Mouse (Mus musculus): ENCODE data around the gene Rdh12. TPM values are rescaled to one million over a fixed set of nuclear protein-coding genes. Genes with fewer than 3 reads are reported as not detected.
"Not testable (repeated sequence)": the region's sequence is repeated elsewhere in the genome, so short reads cannot be mapped to it uniquely, and the experiment has no call there.

Gene Rdh12
- polyA plus RNA-seq, 1 experiment from 2014 or later: 1.5 TPM

GRCm38 (mm10) chr12:79185160-79185559 is 23.6 kb upstream of the Rdh12 start:
- ATAC-seq (ENCODE audit: low FRiP score); H3K9me3 ChIP-seq (ENCODE audit: control insufficient read depth, low read length); DNase-seq (ENCODE audit: low spot score); H3K4me1 ChIP-seq (replicated peaks; ENCODE audit: control insufficient read depth, insufficient read depth, low read length); H3K27me3 ChIP-seq (ENCODE audit: control insufficient read depth, insufficient read depth, low read length); H3K4me3 ChIP-seq (ENCODE audit: low read depth, low read length); H3K4me2 ChIP-seq (replicated peaks; ENCODE audit: low read depth, low read length); H3K9ac ChIP-seq (ENCODE audit: low read depth, low read length); H3K27ac ChIP-seq (ENCODE audit: low read depth, low read length): not testable (repeated sequence)
- 86% methylated on average over 5 of the region's 6 CpGs for WGBS
- H3K36me3 ChIP-seq (ENCODE audit: control insufficient read depth, insufficient read depth, low read length): peaks cover 19% of the 10 kb centered on the region; the same call in 1 of the 2 replicates

- H3K36me3 ChIP-seq (ENCODE audit: control insufficient read depth, insufficient read depth, low read length): 0 out of 2 replicates have a peak, but pooled peaks cover 1% of the 10 kb centered on the region
- H3K27ac ChIP-seq (ENCODE audit: low read depth, low read length): no peak overlapping the region
- H3K9me3 ChIP-seq (ENCODE audit: control insufficient read depth, low read length): no peaks in the 10 kb centered on the region
- WGBS: under 1% methylated on average over 18 of the region's 18 CpGs
- peak overlapping the region; percentile 34 for H3K9ac ChIP-seq (ENCODE audit: low read depth, low read length)
- H3K4me1 ChIP-seq (replicated peaks; ENCODE audit: control insufficient read depth, insufficient read depth, low read length): 0 out of 2 replicates have a peak, but pooled peaks cover 4% of the 10 kb centered on the region
- H3K4me2 ChIP-seq (replicated peaks; ENCODE audit: low read depth, low read length): peak overlapping the region; percentile 62
- H3K4me3 ChIP-seq (ENCODE audit: low read depth, low read length): peak overlapping the region; percentile 62
- no peaks in the 10 kb centered on the region for H3K27me3 ChIP-seq (ENCODE audit: control insufficient read depth, insufficient read depth, low read length)
- peak; percentile 92 for ATAC-seq (ENCODE audit: low FRiP score)
- DNase-seq (ENCODE audit: low spot score): peak; percentile 77
Observed at GRCm38 (mm10) chr12:79190931-79191673, 17.6 kb upstream of the Rdh12 start.

- H3K9ac ChIP-seq (ENCODE audit: low read depth, low read length): peak overlapping the region; percentile 34
- peak overlapping the region; percentile 62 for H3K4me2 ChIP-seq (replicated peaks; ENCODE audit: low read depth, low read length)
- H3K27me3 ChIP-seq (ENCODE audit: control insufficient read depth, insufficient read depth, low read length): no peaks in the 10 kb centered on the region
- H3K36me3 ChIP-seq (ENCODE audit: control insufficient read depth, insufficient read depth, low read length): no peaks in the 10 kb centered on the region
- ATAC-seq (ENCODE audit: low FRiP score): peak; percentile 84
- H3K27ac ChIP-seq (ENCODE audit: low read depth, low read length): no peak overlapping the region
- H3K4me1 ChIP-seq (replicated peaks; ENCODE audit: control insufficient read depth, insufficient read depth, low read length): 0 out of 2 replicates have a peak, but pooled peaks cover 4% of the 10 kb centered on the region
- DNase-seq (ENCODE audit: low spot score): peak; percentile 91
- H3K9me3 ChIP-seq (ENCODE audit: control insufficient read depth, low read length): no peaks in the 10 kb centered on the region
- H3K4me3 ChIP-seq (ENCODE audit: low read depth, low read length): peak overlapping the region; percentile 62
- 6% methylated on average over 14 of the region's 14 CpGs for WGBS
Observed at GRCm38 (mm10) chr12:79191701-79192100, 17.0 kb upstream of the Rdh12 start.

DNA sequence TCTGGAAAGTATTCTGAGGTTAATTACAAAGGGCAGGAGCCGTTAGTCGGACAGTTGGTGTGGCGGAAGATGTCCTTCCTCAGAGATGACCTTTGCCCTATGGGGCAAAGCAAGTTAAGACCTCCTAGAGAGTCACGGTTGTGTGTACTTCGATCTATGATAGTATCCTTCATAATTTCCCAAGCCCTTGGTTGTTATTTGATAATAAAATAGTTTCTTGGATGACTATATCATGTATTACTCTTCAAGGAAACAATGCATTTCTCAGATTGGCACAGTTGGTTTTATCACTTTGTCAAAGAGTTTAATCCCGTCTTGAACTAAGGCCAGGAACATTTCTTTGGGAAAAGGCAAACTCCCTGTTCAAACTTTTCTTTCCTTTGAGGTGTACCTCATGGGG is 16.5 kb upstream of the Rdh12 start, which contains the start of gene Rdh11:
TSS of gene Rdh11 (minus strand) at position 101 of the 400 bp plus-strand sequence.
- Histone ChIP-seq H3K4me2 (replicated peaks; ENCODE audit: low read depth, low read length) (peak within 1 kb of the TSS; percentile 62), H3K4me1 (replicated peaks; ENCODE audit: control insufficient read depth, insufficient read depth, low read length) (0 out of 2 replicates have a peak, but pooled peaks cover 4% of the 10 kb centered on the region), H3K4me3 (ENCODE audit: low read depth, low read length) (peak within 1 kb of the TSS; percentile 62), H3K27me3 (ENCODE audit: control insufficient read depth, insufficient read depth, low read length) (no peaks in the 10 kb centered on the region), H3K36me3 (ENCODE audit: control insufficient read depth, insufficient read depth, low read length) (no peaks in the 10 kb centered on the region), H3K9me3 (ENCODE audit: control insufficient read depth, low read length) (no peaks in the 10 kb centered on the region), H3K27ac (ENCODE audit: low read depth, low read length) (no peak within 1 kb of the TSS), H3K9ac (ENCODE audit: low read depth, low read length) (peak within 1 kb of the TSS; percentile 34)
- 63% methylated on average over 6 of the region's 6 CpGs for WGBS
- no peak for DNase-seq (ENCODE audit: low spot score)
- peak; percentile 25; the same call in 1 of the 2 replicates for ATAC-seq (ENCODE audit: low FRiP score)

- ATAC-seq (ENCODE audit: low FRiP score) (no peak), DNase-seq (ENCODE audit: low spot score) (peak; percentile 79)
- no peak overlapping the region for H3K9ac ChIP-seq (ENCODE audit: low read depth, low read length)
- H3K36me3 ChIP-seq (ENCODE audit: control insufficient read depth, insufficient read depth, low read length): no peaks in the 10 kb centered on the region
- WGBS: 9% methylated on average over 3 of the region's 3 CpGs
- H3K4me1 ChIP-seq (replicated peaks; ENCODE audit: control insufficient read depth, insufficient read depth, low read length): 0 out of 2 replicates have a peak, but pooled peaks cover 4% of the 10 kb centered on the region
- no peak overlapping the region for H3K4me2 ChIP-seq (replicated peaks; ENCODE audit: low read depth, low read length)
- H3K27me3 ChIP-seq (ENCODE audit: control insufficient read depth, insufficient read depth, low read length): no peaks in the 10 kb centered on the region
- H3K9me3 ChIP-seq (ENCODE audit: control insufficient read depth, low read length): no peaks in the 10 kb centered on the region
- H3K4me3 ChIP-seq (ENCODE audit: low read depth, low read length): no peak overlapping the region
- no peak overlapping the region for H3K27ac ChIP-seq (ENCODE audit: low read depth, low read length)
Observed at GRCm38 (mm10) chr12:79193441-79193840, 15.3 kb upstream of the Rdh12 start.

DNA sequence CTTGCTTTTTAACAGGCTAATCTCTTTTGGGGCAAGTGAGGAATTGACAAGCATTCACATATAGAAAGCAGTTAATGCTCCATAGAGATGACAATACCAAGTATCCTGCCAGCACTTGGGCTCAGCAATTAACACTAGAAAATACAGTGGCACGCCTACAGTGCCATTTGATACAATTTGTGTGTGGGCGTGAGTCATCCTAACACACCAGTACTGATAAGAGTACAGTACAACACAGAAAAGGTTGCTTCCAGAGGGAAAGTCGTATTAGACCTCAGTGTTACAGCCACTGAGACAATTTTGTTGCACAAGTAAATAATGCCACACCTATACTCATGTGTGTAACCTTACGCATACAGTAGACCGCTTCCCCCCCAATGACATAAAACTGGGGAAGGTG is 11.6 kb upstream of the Rdh12 start:
- no peak for DNase-seq (ENCODE audit: low spot score)
- no peak overlapping the region for H3K4me2 ChIP-seq (replicated peaks; ENCODE audit: low read depth, low read length)
- WGBS: 86% methylated on average over 5 of the region's 5 CpGs

GRCm38 (mm10) chr12:79201882-79202281 is 6.8 kb upstream of the Rdh12 start:
- no peak overlapping the region for H3K4me2 ChIP-seq (replicated peaks; ENCODE audit: low read depth, low read length)
- no peaks in the 10 kb centered on the region for H3K9me3 ChIP-seq (ENCODE audit: control insufficient read depth, low read length)
- H3K27ac ChIP-seq (ENCODE audit: low read depth, low read length): no peak overlapping the region
- 67% methylated on average over 3 of the region's 3 CpGs for WGBS
- H3K4me1 ChIP-seq (replicated peaks; ENCODE audit: control insufficient read depth, insufficient read depth, low read length): no peaks in the 10 kb centered on the region
- H3K9ac ChIP-seq (ENCODE audit: low read depth, low read length): no peak overlapping the region
- ATAC-seq (ENCODE audit: low FRiP score) (no peak), DNase-seq (ENCODE audit: low spot score) (no peak)
- H3K27me3 ChIP-seq (ENCODE audit: control insufficient read depth, insufficient read depth, low read length): no peaks in the 10 kb centered on the region
- no peak overlapping the region for H3K4me3 ChIP-seq (ENCODE audit: low read depth, low read length)
- H3K36me3 ChIP-seq (ENCODE audit: control insufficient read depth, insufficient read depth, low read length): no peaks in the 10 kb centered on the region

More for the DNA sequence above, 11.6 kb upstream of the Rdh12 start:
- Histone ChIP-seq H3K4me3 (ENCODE audit: low read depth, low read length) (no peak overlapping the region), H3K36me3 (ENCODE audit: control insufficient read depth, insufficient read depth, low read length) (no peaks in the 10 kb centered on the region), H3K27me3 (ENCODE audit: control insufficient read depth, insufficient read depth, low read length) (no peaks in the 10 kb centered on the region), H3K9me3 (ENCODE audit: control insufficient read depth, low read length) (no peaks in the 10 kb centered on the region), H3K27ac (ENCODE audit: low read depth, low read length) (no peak overlapping the region), H3K4me1 (replicated peaks; ENCODE audit: control insufficient read depth, insufficient read depth, low read length) (no peaks in the 10 kb centered on the region), H3K9ac (ENCODE audit: low read depth, low read length) (no peak overlapping the region)
- no peak for ATAC-seq (ENCODE audit: low FRiP score)

DNA sequence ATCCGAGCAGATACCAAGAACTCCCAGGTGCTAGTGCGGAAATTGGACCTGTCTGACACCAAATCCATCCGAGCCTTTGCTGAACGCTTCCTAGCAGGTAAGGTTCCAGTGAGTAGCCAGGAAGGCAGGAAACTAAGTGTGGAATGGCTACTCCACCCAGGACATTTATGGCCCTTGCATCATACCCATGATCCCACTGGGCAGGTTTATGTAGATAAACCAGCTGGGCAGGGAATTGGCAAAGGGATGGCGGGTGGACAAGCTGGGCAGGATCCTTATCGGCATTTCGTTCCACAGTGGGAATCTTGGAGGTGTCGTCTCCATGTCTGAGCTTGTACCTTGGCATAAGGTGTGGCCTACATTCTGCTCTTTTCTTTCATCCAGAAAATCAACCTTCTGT is 2.7 kb downstream of the Rdh12 start:
- Histone ChIP-seq H3K4me2 (replicated peaks; ENCODE audit: low read depth, low read length) (no peak overlapping the region), H3K4me3 (ENCODE audit: low read depth, low read length) (no peak overlapping the region)
- DNase-seq (ENCODE audit: low spot score): no peak

DNA sequence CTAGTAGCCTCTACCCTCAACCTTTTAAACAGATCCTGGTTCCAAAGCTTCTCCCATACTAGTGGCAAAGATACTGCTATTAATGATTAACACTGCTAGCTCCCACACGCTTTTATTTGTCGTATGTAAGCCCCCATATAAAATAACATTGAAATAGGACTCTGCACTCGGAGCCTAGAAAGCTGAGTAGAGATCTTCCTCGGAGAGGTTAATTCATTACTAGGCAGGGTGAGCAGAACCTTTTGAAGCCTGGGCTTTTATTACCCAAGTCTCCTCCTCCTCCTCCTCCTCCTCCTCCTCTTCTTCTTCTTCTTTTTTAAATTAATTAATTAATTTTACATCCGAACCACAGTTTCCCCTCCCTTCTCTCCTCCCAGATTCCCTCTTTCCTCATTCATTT is 8.8 kb downstream of the Rdh12 start:
- no peak for ATAC-seq (ENCODE audit: low FRiP score)
- Histone ChIP-seq H3K4me2 (replicated peaks; ENCODE audit: low read depth, low read length) (no peak overlapping the region), H3K4me1 (replicated peaks; ENCODE audit: control insufficient read depth, insufficient read depth, low read length) (no peaks in the 10 kb centered on the region), H3K4me3 (ENCODE audit: low read depth, low read length) (no peak overlapping the region), H3K9me3 (ENCODE audit: control insufficient read depth, low read length) (no peaks in the 10 kb centered on the region), H3K27ac (ENCODE audit: low read depth, low read length) (no peak overlapping the region), H3K27me3 (ENCODE audit: control insufficient read depth, insufficient read depth, low read length) (no peaks in the 10 kb centered on the region), H3K36me3 (ENCODE audit: control insufficient read depth, insufficient read depth, low read length) (no peaks in the 10 kb centered on the region), H3K9ac (ENCODE audit: low read depth, low read length) (no peak overlapping the region)
- WGBS: 74% methylated on average over 4 of the region's 5 CpGs
- no peak for DNase-seq (ENCODE audit: low spot score)

More for the DNA sequence above, 2.7 kb downstream of the Rdh12 start:
- no peaks in the 10 kb centered on the region for H3K4me1 ChIP-seq (replicated peaks; ENCODE audit: control insufficient read depth, insufficient read depth, low read length)
- H3K9me3 ChIP-seq (ENCODE audit: control insufficient read depth, low read length): no peaks in the 10 kb centered on the region
- H3K27me3 ChIP-seq (ENCODE audit: control insufficient read depth, insufficient read depth, low read length): no peaks in the 10 kb centered on the region
- H3K27ac ChIP-seq (ENCODE audit: low read depth, low read length): no peak overlapping the region
- WGBS: 87% methylated on average over 8 of the region's 8 CpGs
- ATAC-seq (ENCODE audit: low FRiP score): no peak
- H3K36me3 ChIP-seq (ENCODE audit: control insufficient read depth, insufficient read depth, low read length): no peaks in the 10 kb centered on the region
- H3K9ac ChIP-seq (ENCODE audit: low read depth, low read length): no peak overlapping the region
